In the genomic region with DNA sequence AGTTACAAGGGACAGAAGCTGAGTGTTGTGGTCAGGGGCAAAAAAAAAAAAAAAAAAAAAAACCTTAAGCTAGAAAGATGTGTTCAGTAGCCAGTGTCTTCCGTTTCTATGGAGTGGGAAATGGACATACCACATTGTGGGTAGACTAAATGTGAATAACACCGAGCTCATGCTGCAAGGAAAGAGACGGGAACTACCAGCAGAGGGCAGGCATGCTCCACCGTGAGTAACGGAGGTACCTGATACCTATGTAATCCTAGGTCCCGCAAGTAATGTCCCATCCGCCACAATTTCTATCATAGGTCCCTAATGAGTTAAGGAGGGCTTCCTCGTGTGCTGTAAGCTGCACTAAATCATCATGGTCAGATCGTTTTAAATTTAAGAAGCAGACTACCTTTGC, we compare ENCODE assay signal across 9 mouse cellular contexts. TPM values are rescaled to one million over a fixed set of nuclear protein-coding genes. Genes with fewer than 3 reads are reported as not detected.
DNase-seq lines count a peak whose midpoint lies in the region; ATAC-seq and TF ChIP-seq lines count a peak whose summit lies in the region.
"Had no signal": no experiment of that assay in that cellular context is flagged by ENCODE, and none has a peak within 500 bp of the region (broad histone marks: within the 10 kb centered on the region; RNA-seq: fewer than 3 reads in every experiment).

No protein-coding gene starts in this region.

- no peak for TF ChIP-seq POLR2A in kidney, adult 2 months (IDR thresholded peaks at IDR 0.05; ENCODE audit: low read depth, low read length)
- no peak for TF ChIP-seq POLR2A in ES-Bruce4 (IDR thresholded peaks at IDR 0.05; ENCODE audit: insufficient read depth, low read length)
- TF ChIP-seq POLR2A in liver, adult 2 months (IDR thresholded peaks at IDR 0.05; ENCODE audit: extremely low read depth, insufficient read depth, low read length), result no peak

- DNase-seq in kidney, adult 2 months, result peak; percentile 68
- DNase-seq in adrenal gland, postnatal 25 days, result peak; percentile 65
- peak; percentile 75 for DNase-seq in embryonic facial prominence, embryonic 11.5 days (ENCODE audit: low spot score)
- peak; percentile 57 for DNase-seq in liver, adult 2 months (ENCODE audit: extremely low read depth, low read depth, low spot score)
- peak; percentile 45 for DNase-seq in retina, postnatal 7 days (ENCODE audit: low read depth, low spot score)
- no peak for DNase-seq in Muller cell, postnatal 12 days (ENCODE audit: inconsistent ontology term)

- no peak overlapping the region for H3K4me2 ChIP-seq in kidney, embryonic 15.5 days
- no peak overlapping the region for H3K4me2 ChIP-seq in embryonic facial prominence, embryonic 11.5 days (ENCODE audit: low read depth, low read length)

- no peak for ATAC-seq in kidney, embryonic 15.5 days (replicated peaks; ENCODE audit: low FRiP score)
- no peak for ATAC-seq in embryonic facial prominence, embryonic 11.5 days (replicated peaks; ENCODE audit: insufficient number of reproducible peaks, low FRiP score, low TSS enrichment, low read depth)

- no peak overlapping the region for H3K4me3 ChIP-seq in kidney, adult 2 months (ENCODE audit: insufficient read depth, low read depth, low read length)
- H3K4me3 ChIP-seq in kidney, embryonic 15.5 days (replicated peaks), result no peak overlapping the region
- no peak overlapping the region for H3K4me3 ChIP-seq in ES-Bruce4 (ENCODE audit: low read depth, low read length)
- no peak overlapping the region for H3K4me3 ChIP-seq in embryonic facial prominence, embryonic 11.5 days (ENCODE audit: low read depth, low read length)
- H3K4me3 ChIP-seq in liver, adult 2 months (ENCODE audit: insufficient read depth, low read depth, low read length), result no peak overlapping the region

- H3K4me1 ChIP-seq in kidney, adult 2 months (ENCODE audit: control insufficient read depth, insufficient read depth, low read length), result no peaks in the 10 kb centered on the region
- no peaks in the 10 kb centered on the region for H3K4me1 ChIP-seq in kidney, embryonic 15.5 days
- no peaks in the 10 kb centered on the region for H3K4me1 ChIP-seq in ES-Bruce4 (ENCODE audit: control insufficient read depth, insufficient read depth, low read length)
- H3K4me1 ChIP-seq in embryonic facial prominence, embryonic 11.5 days (ENCODE audit: control insufficient read depth, insufficient read depth, low read length), result no peaks in the 10 kb centered on the region
- no peaks in the 10 kb centered on the region for H3K4me1 ChIP-seq in liver, adult 2 months (ENCODE audit: control insufficient read depth, insufficient read depth, low read length)

- no peaks in the 10 kb centered on the region for H3K36me3 ChIP-seq in kidney, adult 2 months (ENCODE audit: control insufficient read depth, insufficient read depth, low read length)
- H3K36me3 ChIP-seq in kidney, embryonic 15.5 days, result no peaks in the 10 kb centered on the region
- no peaks in the 10 kb centered on the region for H3K36me3 ChIP-seq in ES-Bruce4 (ENCODE audit: control insufficient read depth, insufficient read depth, low read length, poor library complexity, severe bottlenecking)
- H3K36me3 ChIP-seq in embryonic facial prominence, embryonic 11.5 days (replicated peaks; ENCODE audit: control insufficient read depth, insufficient read depth, low read depth, low read length), result no peaks in the 10 kb centered on the region
- H3K36me3 ChIP-seq in liver, adult 2 months (ENCODE audit: control insufficient read depth, insufficient read depth, low read length), result no peaks in the 10 kb centered on the region

- TF ChIP-seq EP300 in ES-Bruce4 (IDR thresholded peaks at IDR 0.05; ENCODE audit: insufficient read depth, low read depth, low read length), result no peak

- peak; percentile 96 for TF ChIP-seq CTCF in kidney, adult 2 months (conservative IDR thresholded peaks at IDR 0.05; ENCODE audit: insufficient read depth, insufficient read length, low read depth, low read length)
- peak; percentile 98 for TF ChIP-seq CTCF in ES-Bruce4 (IDR thresholded peaks at IDR 0.05; ENCODE audit: low read depth, low read length)
- peak; percentile 84 for TF ChIP-seq CTCF in liver, adult 2 months (IDR thresholded peaks at IDR 0.05; ENCODE audit: low read depth, low read length)

- no peaks in the 10 kb centered on the region for H3K79me2 ChIP-seq in liver, adult 2 months (ENCODE audit: control insufficient read depth, insufficient read depth, low read length)

- no peak overlapping the region for H3K9ac ChIP-seq in kidney, embryonic 15.5 days
- no peak overlapping the region for H3K9ac ChIP-seq in ES-Bruce4 (ENCODE audit: low read depth, poor library complexity, severe bottlenecking)
- H3K9ac ChIP-seq in embryonic facial prominence, embryonic 11.5 days (replicated peaks; ENCODE audit: low read length), result no peak overlapping the region
- no peak overlapping the region for H3K9ac ChIP-seq in liver, adult 2 months (ENCODE audit: low read depth, low read length)

- no peak overlapping the region for H3K27ac ChIP-seq in kidney, adult 2 months (ENCODE audit: insufficient read depth, low read depth, low read length)
- no peak overlapping the region for H3K27ac ChIP-seq in kidney, embryonic 15.5 days
- no peak overlapping the region for H3K27ac ChIP-seq in ES-Bruce4 (ENCODE audit: insufficient read depth, low read length)
- H3K27ac ChIP-seq in embryonic facial prominence, embryonic 11.5 days (replicated peaks; ENCODE audit: low read depth, low read length), result no peak overlapping the region
- no peak overlapping the region for H3K27ac ChIP-seq in liver, adult 2 months (replicated peaks; ENCODE audit: insufficient read depth, low read depth, low read length)

- no peaks in the 10 kb centered on the region for H3K27me3 ChIP-seq in kidney, adult 2 months (replicated peaks; ENCODE audit: control insufficient read depth, insufficient read depth, low read length)
- no peaks in the 10 kb centered on the region for H3K27me3 ChIP-seq in kidney, embryonic 15.5 days
- no peaks in the 10 kb centered on the region; the same call in 1 of the 2 replicates for H3K27me3 ChIP-seq in ES-Bruce4 (ENCODE audit: control insufficient read depth, insufficient read depth, low read length, poor library complexity, severe bottlenecking)
- no peaks in the 10 kb centered on the region for H3K27me3 ChIP-seq in embryonic facial prominence, embryonic 11.5 days (ENCODE audit: control insufficient read depth, insufficient read depth, low read length)
- no peaks in the 10 kb centered on the region for H3K27me3 ChIP-seq in liver, adult 2 months (ENCODE audit: control insufficient read depth, insufficient read depth, low read length)

- no peaks in the 10 kb centered on the region for H3K9me3 ChIP-seq in kidney, embryonic 15.5 days (replicated peaks)
- H3K9me3 ChIP-seq in ES-Bruce4 (replicated peaks; ENCODE audit: control insufficient read depth, insufficient read depth, low read length, poor library complexity, severe bottlenecking), result no peaks in the 10 kb centered on the region
- H3K9me3 ChIP-seq in embryonic facial prominence, embryonic 11.5 days (replicated peaks; ENCODE audit: control insufficient read depth, low read length), result no peaks in the 10 kb centered on the region

- 11% methylated on average over 9 of the region's 9 CpGs for WGBS in kidney, adult 2 months
- WGBS in kidney, embryonic 15.5 days, result 11% methylated on average over 9 of the region's 9 CpGs
- 11% methylated on average over 9 of the region's 9 CpGs for WGBS in embryonic facial prominence, embryonic 11.5 days
- WGBS in liver, adult 2 months, result 7% methylated on average over 9 of the region's 9 CpGs

RNA-seq across cellular contexts. Expression of a gene that starts 16.0 kb away (rescaled TPM):
- 0.03 TPM in 1 of 2 replicates, not detected in the other for polyA plus RNA-seq in kidney, adult 2 months (2012; rRNA removed)
- polyA plus RNA-seq in kidney, embryonic 15.5 days (2015; fragmentation: Nextera tagmentation; extraction: Ambion mirVana), result 0.09 TPM in 1 of 2 replicates, not detected in the other
- polyA plus RNA-seq in ES-Bruce4 (2011; ENCODE audit: insufficient read depth, insufficient read length, low read depth, missing spikeins), result not detected in 2 replicates
- total RNA-seq in adrenal gland, postnatal 25 days (2021), result not detected in 2 replicates
- polyA plus RNA-seq in embryonic facial prominence, embryonic 11.5 days (2014; fragmentation: Nextera tagmentation; extraction: Ambion mirVana), result not detected in 2 replicates
- total RNA-seq in liver, adult 2 months (2014; rRNA removed), result 0.18 TPM in 1 of 2 replicates, not detected in the other
- 0.07 and 0.16 TPM in 2 replicates for polyA plus RNA-seq in liver, adult 2 months (2012; rRNA removed)
- total RNA-seq: gastrocnemius, postnatal 4 days had no signal

RNA-seq across cellular contexts. Expression of a gene that starts 28.7 kb away (rescaled TPM):
- 1.2 and 3.8 TPM in 2 replicates for polyA plus RNA-seq in kidney, adult 2 months (2012; rRNA removed)
- 56.4 and 64.7 TPM in 2 replicates for polyA plus RNA-seq in kidney, embryonic 15.5 days (2015; fragmentation: Nextera tagmentation; extraction: Ambion mirVana)
- 46.3 and 55.6 TPM in 2 replicates for polyA plus RNA-seq in ES-Bruce4 (2011; ENCODE audit: insufficient read depth, insufficient read length, low read depth, missing spikeins)
- total RNA-seq in adrenal gland, postnatal 25 days (2021), result 10.2 and 11.6 TPM in 2 replicates
- 65.1 and 81.1 TPM in 2 replicates for polyA plus RNA-seq in embryonic facial prominence, embryonic 11.5 days (2014; fragmentation: Nextera tagmentation; extraction: Ambion mirVana)
- 2.8 and 4.7 TPM in 2 replicates for total RNA-seq in liver, adult 2 months (2014; rRNA removed)
- polyA plus RNA-seq in liver, adult 2 months (2012; rRNA removed), result 0.58 and 0.97 TPM in 2 replicates
